In the genomic region with DNA sequence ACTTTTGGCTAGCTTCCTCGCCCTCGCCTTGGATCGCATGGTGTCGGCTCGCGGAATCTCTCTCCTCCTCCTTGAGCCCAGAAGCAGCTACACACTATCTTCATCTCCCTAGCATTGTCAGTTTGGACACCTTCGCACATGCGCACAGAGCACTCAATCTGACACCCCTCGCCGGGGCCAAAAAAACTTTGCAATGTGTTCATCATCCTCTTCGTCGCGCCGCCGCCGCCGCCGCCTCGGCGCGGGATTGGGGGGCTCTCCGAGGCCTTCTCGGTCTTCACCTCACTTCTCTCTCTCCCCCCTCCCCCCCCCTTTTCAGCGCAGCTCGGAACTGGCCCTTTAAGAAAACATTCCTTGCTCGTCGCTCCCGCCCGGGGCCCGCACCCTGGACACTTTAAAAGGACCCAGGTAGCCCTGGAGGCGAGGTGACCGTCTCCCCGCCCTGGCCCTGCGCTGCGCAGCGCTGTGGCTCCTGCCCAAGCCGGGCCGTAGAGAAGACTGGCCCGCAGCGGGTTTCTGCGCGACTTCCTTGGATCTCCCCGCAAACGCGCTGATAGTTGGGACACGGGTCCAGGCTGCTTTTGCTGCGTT, we compare ENCODE assay signal across 8 mouse cellular contexts. TPM values are rescaled to one million over a fixed set of nuclear protein-coding genes. Genes with fewer than 3 reads are reported as not detected.
A peak's percentile ranks its signal among the peaks of the same experiment; 100 is the strongest.
DNase-seq lines count a peak whose midpoint lies in the region; ATAC-seq and TF ChIP-seq lines count a peak whose summit lies in the region.

TSS of gene Prdm16 (minus strand) at position 153 of the 591 bp plus-strand sequence.

- no peaks in the 10 kb centered on the region for H3K9me3 ChIP-seq in heart, embryonic 11.5 days (replicated peaks; ENCODE audit: control insufficient read depth, low read length)
- H3K9me3 ChIP-seq in lung, embryonic 16.5 days (ENCODE audit: control insufficient read depth, low read length): no peaks in the 10 kb centered on the region
- no peaks in the 10 kb centered on the region for H3K9me3 ChIP-seq in stomach, embryonic 16.5 days (replicated peaks; ENCODE audit: control insufficient read depth, low read length)

- TF ChIP-seq CTCF in cortical plate, adult 2 months (IDR thresholded peaks at IDR 0.05; ENCODE audit: extremely low read depth, insufficient read depth, low read length): no peak

- peak within 1 kb of the TSS; percentile 36 for H3K4me3 ChIP-seq in cortical plate, adult 2 months (ENCODE audit: insufficient read depth, low read length)
- H3K4me3 ChIP-seq in heart, embryonic 11.5 days (ENCODE audit: low read depth, low read length): peak within 1 kb of the TSS; percentile 79
- peak within 1 kb of the TSS; percentile 81 for H3K4me3 ChIP-seq in lung, embryonic 16.5 days (ENCODE audit: low read length)
- H3K4me3 ChIP-seq in stomach, embryonic 16.5 days (replicated peaks; ENCODE audit: low read length): peak within 1 kb of the TSS; percentile 71

- no peaks in the 10 kb centered on the region for H3K4me1 ChIP-seq in cortical plate, adult 2 months (ENCODE audit: control insufficient read depth, insufficient read depth, low read length)
- peaks cover 20% of the 10 kb centered on the region for H3K4me1 ChIP-seq in heart, embryonic 11.5 days (ENCODE audit: control insufficient read depth, insufficient read depth, low read length)
- H3K4me1 ChIP-seq in lung, embryonic 16.5 days (replicated peaks; ENCODE audit: control insufficient read depth, insufficient read depth, low read length): peaks cover 6% of the 10 kb centered on the region; the same call in 1 of the 2 replicates
- peaks cover 6% of the 10 kb centered on the region; the same call in 1 of the 2 replicates for H3K4me1 ChIP-seq in stomach, embryonic 16.5 days (ENCODE audit: control insufficient read depth, insufficient read depth, low read length)

- H3K27ac ChIP-seq in cortical plate, adult 2 months (ENCODE audit: insufficient read depth, low read length): peak within 1 kb of the TSS; percentile 87
- H3K27ac ChIP-seq in heart, embryonic 11.5 days (ENCODE audit: low read depth, low read length): peak within 1 kb of the TSS; percentile 91
- peak within 1 kb of the TSS; percentile 98 for H3K27ac ChIP-seq in lung, embryonic 16.5 days (ENCODE audit: low read length)
- H3K27ac ChIP-seq in stomach, embryonic 16.5 days (ENCODE audit: low read length): peak within 1 kb of the TSS; percentile 93

- ATAC-seq in heart, embryonic 11.5 days (replicated peaks; ENCODE audit: insufficient number of reproducible peaks, low FRiP score, low TSS enrichment): no peak
- ATAC-seq in lung, embryonic 16.5 days (ENCODE audit: low read depth): peak; percentile 58
- peak; percentile 67 for ATAC-seq in stomach, embryonic 16.5 days (ENCODE audit: insufficient read depth, low FRiP score)

- H3K36me3 ChIP-seq in heart, embryonic 11.5 days (ENCODE audit: control insufficient read depth, insufficient read depth, low read length): no peaks in the 10 kb centered on the region
- no peaks in the 10 kb centered on the region for H3K36me3 ChIP-seq in lung, embryonic 16.5 days (ENCODE audit: control insufficient read depth, insufficient read depth, low read length)
- H3K36me3 ChIP-seq in stomach, embryonic 16.5 days (ENCODE audit: control insufficient read depth, insufficient read depth, low read length): no peaks in the 10 kb centered on the region

- H3K27me3 ChIP-seq in heart, embryonic 11.5 days (ENCODE audit: control insufficient read depth, insufficient read depth, low read length): peaks cover 74% of the 10 kb centered on the region
- peaks cover 62% of the 10 kb centered on the region for H3K27me3 ChIP-seq in lung, embryonic 16.5 days (ENCODE audit: control insufficient read depth, insufficient read depth, low read depth, low read length)
- peaks cover 77% of the 10 kb centered on the region for H3K27me3 ChIP-seq in stomach, embryonic 16.5 days (ENCODE audit: control insufficient read depth, insufficient read depth, low read length)

- 1% methylated on average over 47 of the region's 47 CpGs for WGBS in heart, embryonic 11.5 days (ENCODE audit: insufficient replicate concordance)
- under 1% methylated on average over 47 of the region's 47 CpGs for WGBS in lung, embryonic 16.5 days
- under 1% methylated on average over 47 of the region's 47 CpGs for WGBS in stomach, embryonic 16.5 days

- H3K9ac ChIP-seq in heart, embryonic 11.5 days (ENCODE audit: low read depth, low read length): peak within 1 kb of the TSS; percentile 91
- peak within 1 kb of the TSS; percentile 82 for H3K9ac ChIP-seq in lung, embryonic 16.5 days (ENCODE audit: low read length)
- peak within 1 kb of the TSS; percentile 87 for H3K9ac ChIP-seq in stomach, embryonic 16.5 days (ENCODE audit: low read length)

- DNase-seq in ovary, postnatal 36 days (ENCODE audit: low spot score): peak; percentile 25
- DNase-seq in ovary, postnatal 10 days (ENCODE audit: low spot score): no peak
- DNase-seq in kidney, adult 9 months: peak; percentile 57
- DNase-seq in left cerebral cortex, adult 11 months (ENCODE audit: low spot score): no peak

- TF ChIP-seq POLR2A in cortical plate, adult 2 months (IDR thresholded peaks at IDR 0.05; ENCODE audit: extremely low read depth, insufficient read depth, low read length): no peak

- H3K4me2 ChIP-seq in heart, embryonic 11.5 days: peak within 1 kb of the TSS; percentile 85
- peak within 1 kb of the TSS; percentile 67 for H3K4me2 ChIP-seq in lung, embryonic 16.5 days (ENCODE audit: low read depth, low read length)
- peak within 1 kb of the TSS; percentile 88 for H3K4me2 ChIP-seq in stomach, embryonic 16.5 days (ENCODE audit: low read depth, low read length)

RNA-seq across cellular contexts. Expression of gene Prdm16, which starts in this region (rescaled TPM):
- 5.4 and 5.8 TPM in 2 replicates for polyA plus RNA-seq in cortical plate, adult 2 months (2012; rRNA removed)
- polyA plus RNA-seq in heart, embryonic 11.5 days (2014; fragmentation: Nextera tagmentation; extraction: Ambion mirVana): 14.2 and 14.8 TPM in 2 replicates
- polyA plus RNA-seq in lung, embryonic 16.5 days (2015; fragmentation: Nextera tagmentation; extraction: Ambion mirVana): 25.2 and 27.9 TPM in 2 replicates
- 23.2 and 23.5 TPM in 2 replicates for polyA plus RNA-seq in stomach, embryonic 16.5 days (2015; fragmentation: Nextera tagmentation; extraction: Ambion mirVana)

Comparison
In these comparisons a context has a peak if more than half of its experiments do, and no peak if none do; other contexts are left out.
1. DNase-seq: peak in ovary, postnatal 36 days (single experiment) and kidney, adult 9 months (single experiment); none in ovary, postnatal 10 days (single experiment) and left cerebral cortex, adult 11 months (single experiment).
2. Peak in every context shown above with its lines, with median percentiles within 50 percentile points of each other: H3K27ac ChIP-seq, H3K4me3 ChIP-seq, H3K4me2 ChIP-seq and H3K9ac ChIP-seq.